Mouse (Mus musculus): ENCODE measurements at regions not wholly inside any gene's neighbourhood (a gene's known extent, or its start where the extent isn't known, plus 50 kb on each side); places are given as distances from the start of the nearest gene placed in this dataset.
A peak's percentile ranks its signal among the peaks of the same experiment; 100 is the strongest.

GRCm38 (mm10) chr2:147702330-147703063 is 340.8 kb downstream of the Pax1 start:
- no peak for DNase-seq (ENCODE audit: low spot score)

GRCm38 (mm10) chr2:147699524-147700081 is 337.9 kb downstream of the Pax1 start:
- no peak for DNase-seq (ENCODE audit: low spot score)

- DNase-seq (ENCODE audit: low spot score): no peak
Measured at GRCm38 (mm10) chr2:147691896-147692295, 330.2 kb downstream of the Pax1 start.

- DNase-seq (ENCODE audit: low spot score): no peak
Measured at GRCm38 (mm10) chr2:147690506-147691208, 328.9 kb downstream of the Pax1 start.

GRCm38 (mm10) chr2:147688742-147689141 is 327.0 kb downstream of the Pax1 start:
- peak; percentile 11 for DNase-seq (ENCODE audit: low spot score)

- DNase-seq (ENCODE audit: low spot score): no peak
Measured at GRCm38 (mm10) chr2:147656667-147657066, 294.9 kb downstream of the Pax1 start.

GRCm38 (mm10) chr2:147650229-147650628 is 288.5 kb downstream of the Pax1 start:
- no peak for DNase-seq (ENCODE audit: low spot score)

- no peak for DNase-seq (ENCODE audit: low spot score)
Measured at GRCm38 (mm10) chr2:147647972-147648371, 286.2 kb downstream of the Pax1 start.

- no peak for DNase-seq (ENCODE audit: low spot score)
Measured at GRCm38 (mm10) chr2:147647506-147647905, 285.8 kb downstream of the Pax1 start.

- no peak for DNase-seq (ENCODE audit: low spot score)
Measured at GRCm38 (mm10) chr2:147637882-147638281, 276.2 kb downstream of the Pax1 start.

GRCm38 (mm10) chr2:147632737-147633136 is 271.0 kb downstream of the Pax1 start:
- no peak for DNase-seq (ENCODE audit: low spot score)

- no peak for DNase-seq (ENCODE audit: low spot score)
Measured at GRCm38 (mm10) chr2:147629716-147630115, 268.0 kb downstream of the Pax1 start.

- no peak for DNase-seq (ENCODE audit: low spot score)
Measured at GRCm38 (mm10) chr2:147627096-147627495, 265.4 kb downstream of the Pax1 start.

GRCm38 (mm10) chr2:147623116-147623515 is 261.4 kb downstream of the Pax1 start:
- DNase-seq (ENCODE audit: low spot score): no peak

- no peak for DNase-seq (ENCODE audit: low spot score)
Measured at GRCm38 (mm10) chr2:147617849-147618248, 256.1 kb downstream of the Pax1 start.

- DNase-seq (ENCODE audit: low spot score): no peak
Measured at GRCm38 (mm10) chr2:147610343-147610742, 248.6 kb downstream of the Pax1 start.

- DNase-seq (ENCODE audit: low spot score): no peak
Measured at GRCm38 (mm10) chr2:147601639-147602038, 239.9 kb downstream of the Pax1 start.

GRCm38 (mm10) chr2:147572413-147572812 is 210.7 kb downstream of the Pax1 start:
- no peak for DNase-seq (ENCODE audit: low spot score)

GRCm38 (mm10) chr2:147561220-147561619 is 199.5 kb downstream of the Pax1 start:
- DNase-seq (ENCODE audit: low spot score): no peak

- DNase-seq (ENCODE audit: low spot score): no peak
Measured at GRCm38 (mm10) chr2:147560426-147561155, 198.9 kb downstream of the Pax1 start.

- DNase-seq (ENCODE audit: low spot score): no peak
Measured at GRCm38 (mm10) chr2:147529161-147529560, 167.4 kb downstream of the Pax1 start.

- DNase-seq (ENCODE audit: low spot score): no peak
Measured at GRCm38 (mm10) chr2:147515436-147515835, 153.7 kb downstream of the Pax1 start.

GRCm38 (mm10) chr2:147514748-147515147 is 153.0 kb downstream of the Pax1 start:
- no peak for DNase-seq (ENCODE audit: low spot score)

Measured in yolk sac, embryonic 10.5 days (tissue).